Comparison of ENCODE assay signal across 41 mouse cellular contexts in the genomic region with DNA sequence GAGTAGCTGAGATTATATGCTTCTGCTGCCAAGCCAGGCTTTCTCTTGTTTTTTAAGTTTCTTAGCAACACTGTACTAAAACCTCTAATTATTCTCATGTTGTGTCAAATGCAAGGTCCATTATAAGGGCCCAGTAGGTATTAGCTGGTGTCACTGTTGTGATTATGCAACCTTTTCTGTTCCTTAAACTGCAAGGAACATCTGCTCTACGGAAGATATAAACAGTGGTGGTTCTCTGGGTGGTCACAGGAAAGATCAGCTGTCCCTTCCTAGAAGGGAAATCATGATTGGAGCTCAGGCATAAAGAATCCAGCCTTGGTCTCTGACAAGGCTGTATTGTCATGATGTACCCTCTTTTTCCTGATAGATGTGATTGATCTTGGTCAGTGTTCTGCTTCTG. TPM values are rescaled to one million over a fixed set of nuclear protein-coding genes. Genes with fewer than 3 reads are reported as not detected.
"Had no signal": no experiment of that assay in that cellular context is flagged by ENCODE, and none has a peak within 500 bp of the region (broad histone marks: within the 10 kb centered on the region; RNA-seq: fewer than 3 reads in every experiment).

No protein-coding gene starts in this region.

- DNase-seq: left cerebral cortex, postnatal 4 days; liver; liver, embryonic 13.5 days; liver, postnatal 0 days; lung, adult 2 months; lung, embryonic 14.5 days; lung, postnatal 10 days; lung, postnatal 14 days; lung, postnatal 36 days; lung, postnatal 4 days; midbrain, embryonic 14.5 days had no signal

- H3K9ac ChIP-seq: limb, embryonic 12.5 days; limb, embryonic 13.5 days; limb, embryonic 15.5 days; liver, embryonic 12.5 days; liver, embryonic 13.5 days; liver, embryonic 14.5 days; liver, embryonic 15.5 days; liver, postnatal 0 days; lung, embryonic 14.5 days; lung, embryonic 15.5 days; midbrain, embryonic 12.5 days; midbrain, embryonic 13.5 days; midbrain, embryonic 15.5 days; neural tube, embryonic 12.5 days; neural tube, embryonic 13.5 days had no signal

- H3K27me3 ChIP-seq: limb, embryonic 13.5 days; limb, embryonic 15.5 days; liver, embryonic 12.5 days; liver, embryonic 13.5 days; liver, embryonic 15.5 days; lung, embryonic 15.5 days; midbrain, embryonic 12.5 days; midbrain, embryonic 13.5 days; midbrain, embryonic 15.5 days; neural tube, embryonic 12.5 days; neural tube, embryonic 13.5 days had no signal

- H3K9me3 ChIP-seq: limb, embryonic 10.5 days; limb, embryonic 12.5 days; limb, embryonic 13.5 days; limb, embryonic 15.5 days; liver, embryonic 12.5 days; liver, embryonic 13.5 days; liver, embryonic 15.5 days; lung, embryonic 15.5 days; megakaryocyte, embryonic 14.5 days; midbrain, embryonic 10.5 days; midbrain, embryonic 12.5 days; midbrain, embryonic 13.5 days; midbrain, embryonic 15.5 days; neural tube, embryonic 12.5 days; neural tube, embryonic 13.5 days had no signal

- H3K4me3 ChIP-seq: limb, embryonic 10.5 days; limb, embryonic 12.5 days; limb, embryonic 13.5 days; limb, embryonic 15.5 days; liver, embryonic 12.5 days; liver, embryonic 13.5 days; liver, embryonic 15.5 days; lung, embryonic 15.5 days; megakaryocyte, embryonic 14.5 days; midbrain, embryonic 10.5 days; midbrain, embryonic 12.5 days; midbrain, embryonic 13.5 days; midbrain, embryonic 15.5 days; myocyte; neural tube, embryonic 12.5 days; neural tube, embryonic 13.5 days had no signal

- H3K4me2 ChIP-seq: limb, embryonic 12.5 days; limb, embryonic 13.5 days; limb, embryonic 15.5 days; liver, embryonic 11.5 days; liver, embryonic 12.5 days; liver, embryonic 13.5 days; liver, embryonic 15.5 days; lung, embryonic 14.5 days; lung, embryonic 15.5 days; midbrain, embryonic 11.5 days; midbrain, embryonic 12.5 days; midbrain, embryonic 13.5 days; midbrain, embryonic 15.5 days; neural tube, embryonic 12.5 days; neural tube, embryonic 13.5 days had no signal

- H3K4me1 ChIP-seq: limb, embryonic 10.5 days; limb, embryonic 12.5 days; limb, embryonic 13.5 days; limb, embryonic 15.5 days; liver, embryonic 12.5 days; liver, embryonic 13.5 days; liver, embryonic 15.5 days; lung, embryonic 15.5 days; midbrain, embryonic 10.5 days; midbrain, embryonic 12.5 days; midbrain, embryonic 13.5 days; midbrain, embryonic 15.5 days; neural tube, embryonic 12.5 days; neural tube, embryonic 13.5 days had no signal

- H3K27ac ChIP-seq: limb, embryonic 10.5 days; limb, embryonic 12.5 days; limb, embryonic 13.5 days; limb, embryonic 15.5 days; liver, embryonic 12.5 days; liver, embryonic 13.5 days; liver, embryonic 14.5 days; liver, embryonic 15.5 days; lung, embryonic 15.5 days; macrophage; midbrain, embryonic 10.5 days; midbrain, embryonic 12.5 days; midbrain, embryonic 13.5 days; midbrain, embryonic 15.5 days; neural tube, embryonic 12.5 days; neural tube, embryonic 13.5 days had no signal

- H3K36me3 ChIP-seq: limb, embryonic 10.5 days; limb, embryonic 12.5 days; limb, embryonic 13.5 days; limb, embryonic 15.5 days; liver, embryonic 12.5 days; liver, embryonic 13.5 days; liver, embryonic 15.5 days; lung, embryonic 15.5 days; midbrain, embryonic 10.5 days; midbrain, embryonic 12.5 days; midbrain, embryonic 13.5 days; midbrain, embryonic 15.5 days; neural tube, embryonic 12.5 days; neural tube, embryonic 13.5 days had no signal

- ATAC-seq: liver, embryonic 12.5 days; liver, postnatal 0 days; lung, postnatal 0 days; midbrain, embryonic 13.5 days; midbrain, embryonic 15.5 days; midbrain, embryonic 16.5 days had no signal

RNA-seq across cellular contexts. Expression of a gene that starts 57.6 kb away (rescaled TPM):
- total RNA-seq: liver, adult 2 months; megakaryocyte-erythroid progenitor cell, adult 5-6 weeks; midbrain, postnatal 0 days; monocyte, adult 5-6 weeks had no signal
- polyA plus RNA-seq: limb, embryonic 10.5 days; limb, embryonic 11.5 days; limb, embryonic 12.5 days; limb, embryonic 13.5 days; limb, embryonic 14.5 days; liver, adult 2 months; liver, embryonic 11.5 days; liver, embryonic 12.5 days; liver, embryonic 13.5 days; liver, embryonic 14.5 days; liver, embryonic 15.5 days; liver, embryonic 16.5 days; liver, postnatal 0 days; lung, adult 2 months; lung, embryonic 14.5 days; lung, embryonic 15.5 days; lung, embryonic 16.5 days; lung, postnatal 0 days; macrophage; midbrain, embryonic 10.5 days; midbrain, embryonic 11.5 days; midbrain, embryonic 12.5 days; midbrain, embryonic 13.5 days; midbrain, embryonic 14.5 days; midbrain, embryonic 15.5 days; midbrain, embryonic 16.5 days; midbrain, postnatal 0 days; myocyte; neural tube, embryonic 11.5 days; neural tube, embryonic 12.5 days; neural tube, embryonic 13.5 days had no signal
